Mouse (Mus musculus): Measurements from ENCODE around the gene Cd4. TPM values are rescaled to one million over a fixed set of nuclear protein-coding genes. Genes with fewer than 3 reads are reported as not detected.
"Not testable (repeated sequence)": the region's sequence is repeated elsewhere in the genome, so short reads cannot be mapped to it uniquely, and the experiment has no call there.

Gene Cd4
- polyA plus RNA-seq, 1 experiment: 3.5 TPM

DNA sequence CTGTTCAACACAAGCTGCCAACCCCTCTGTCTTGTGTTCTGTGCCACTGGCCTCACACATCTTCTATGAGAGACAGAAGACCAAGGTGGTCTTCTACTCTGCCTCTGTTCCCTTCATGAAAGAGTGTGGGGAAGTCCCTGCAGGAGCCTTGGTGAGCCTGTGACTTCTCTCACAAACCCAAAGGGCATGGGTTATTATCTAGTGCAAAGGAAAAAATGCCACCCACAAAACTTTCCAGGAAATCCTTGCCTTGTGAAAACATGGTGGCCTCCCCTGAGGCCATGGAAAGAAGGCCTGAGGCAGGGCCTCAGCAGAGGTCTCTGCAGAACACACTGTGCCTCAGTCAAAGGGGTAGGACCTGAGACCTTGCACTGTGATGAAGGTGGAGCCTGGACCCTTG, 13.8 kb upstream of the Cd4 start:
- no peak overlapping the region for H3K4me3 ChIP-seq (replicated peaks; ENCODE audit: control insufficient read depth, low read depth, low read length)
- TF ChIP-seq CTCF (IDR thresholded peaks at IDR 0.05; ENCODE audit: control insufficient read depth, insufficient read depth, low read length) (no peak), POLR2A (IDR thresholded peaks at IDR 0.05; ENCODE audit: borderline replicate concordance, control insufficient read depth, low read depth, low read length) (no peak)
- no peak overlapping the region for H3K27ac ChIP-seq (ENCODE audit: control insufficient read depth, insufficient read depth, low read depth, low read length, poor library complexity)
- peaks cover 2% of the 10 kb centered on the region; the same call in 1 of the 2 replicates for H3K4me1 ChIP-seq (ENCODE audit: control insufficient read depth, insufficient read depth, low read length)

DNA sequence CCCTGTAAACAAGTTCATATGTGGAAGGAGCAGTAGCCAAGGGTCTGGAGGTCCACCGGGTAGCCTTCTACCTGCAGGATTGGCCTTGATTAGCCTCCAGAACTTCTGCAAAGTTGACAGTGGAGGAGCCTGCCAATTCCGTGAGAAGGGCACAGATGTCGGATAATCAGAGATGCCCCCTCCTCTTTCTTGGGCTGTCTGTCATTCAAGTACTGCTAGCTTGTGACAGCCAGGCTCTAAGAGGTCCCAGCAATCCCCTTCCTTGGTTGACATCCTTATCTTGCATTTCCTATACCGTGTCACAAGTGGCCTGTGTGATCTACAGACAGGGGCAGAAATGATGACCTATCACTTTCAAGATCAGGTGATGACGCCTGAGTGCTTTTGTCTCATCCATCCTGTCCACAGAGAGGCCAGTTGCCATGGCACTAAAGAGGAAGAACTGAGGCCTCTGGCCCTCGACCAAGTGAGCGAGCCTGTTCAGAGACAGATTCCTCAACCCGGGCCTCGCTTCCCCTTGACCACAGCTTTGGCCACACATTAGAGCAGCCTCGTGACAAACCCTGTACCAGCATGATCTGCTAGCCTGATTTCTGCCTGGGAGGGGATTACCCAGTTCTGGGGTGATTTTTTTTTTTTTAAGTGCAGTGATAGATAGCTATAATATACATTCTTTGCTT, 12.9 kb upstream of the Cd4 start:
- Histone ChIP-seq H3K27ac (ENCODE audit: control insufficient read depth, insufficient read depth, low read depth, low read length, poor library complexity) (0 out of 2 replicates have a peak overlapping the region, but pooled peaks have one; percentile 40), H3K4me3 (replicated peaks; ENCODE audit: control insufficient read depth, low read depth, low read length) (no peak overlapping the region), H3K4me1 (ENCODE audit: control insufficient read depth, insufficient read depth, low read length) (peaks cover 2% of the 10 kb centered on the region; the same call in 1 of the 2 replicates)
- TF ChIP-seq POLR2A (IDR thresholded peaks at IDR 0.05; ENCODE audit: borderline replicate concordance, control insufficient read depth, low read depth, low read length): no peak
- no peak for TF ChIP-seq CTCF (IDR thresholded peaks at IDR 0.05; ENCODE audit: control insufficient read depth, insufficient read depth, low read length)
- WGBS: 29% methylated on average over 10 of the region's 10 CpGs

DNA sequence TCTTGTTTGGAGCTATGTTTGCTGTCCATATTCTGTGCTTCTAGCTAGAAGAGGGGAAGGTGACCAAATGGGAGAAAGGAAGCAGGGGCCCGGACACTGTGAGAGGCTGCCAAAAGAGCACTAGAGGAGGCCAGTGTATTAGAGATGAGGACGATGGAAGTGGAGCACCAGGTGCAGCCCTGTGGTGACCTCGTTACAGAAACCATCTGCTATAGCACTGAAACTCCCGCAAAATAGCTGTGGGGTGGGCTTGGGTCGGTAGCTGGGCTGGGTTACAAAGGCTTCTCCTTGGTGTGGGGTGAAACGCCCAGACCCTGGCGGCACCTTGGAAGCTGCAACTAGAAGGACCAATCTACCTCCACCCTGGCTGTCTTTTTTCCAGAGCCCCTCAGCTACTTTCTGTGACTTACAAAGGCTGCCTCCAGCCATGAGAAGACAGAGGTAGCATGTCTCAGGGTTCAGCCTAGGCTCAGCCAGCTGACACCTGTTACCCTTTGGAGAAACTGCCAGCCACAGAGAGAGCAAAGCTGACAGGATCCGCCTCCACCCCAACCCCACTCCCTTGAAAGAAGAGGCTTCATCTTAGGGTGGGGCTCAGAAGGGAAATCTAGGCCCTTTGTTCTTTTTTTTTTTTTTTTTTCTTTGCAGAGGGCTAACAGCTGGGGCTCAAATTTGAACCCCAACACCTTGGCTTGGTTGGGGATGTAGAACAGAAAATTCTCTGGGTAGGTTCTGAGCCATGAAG, 12.2 kb upstream of the Cd4 start:
- Histone ChIP-seq H3K27ac (ENCODE audit: control insufficient read depth, insufficient read depth, low read depth, low read length, poor library complexity) (no peak overlapping the region), H3K4me3 (replicated peaks; ENCODE audit: control insufficient read depth, low read depth, low read length) (no peak overlapping the region), H3K4me1 (ENCODE audit: control insufficient read depth, insufficient read depth, low read length) (peaks cover 2% of the 10 kb centered on the region; the same call in 1 of the 2 replicates)
- 66% methylated on average over 8 of the region's 8 CpGs for WGBS
- no peak for TF ChIP-seq CTCF (IDR thresholded peaks at IDR 0.05; ENCODE audit: control insufficient read depth, insufficient read depth, low read length)
- TF ChIP-seq POLR2A (IDR thresholded peaks at IDR 0.05; ENCODE audit: borderline replicate concordance, control insufficient read depth, low read depth, low read length): no peak

DNA sequence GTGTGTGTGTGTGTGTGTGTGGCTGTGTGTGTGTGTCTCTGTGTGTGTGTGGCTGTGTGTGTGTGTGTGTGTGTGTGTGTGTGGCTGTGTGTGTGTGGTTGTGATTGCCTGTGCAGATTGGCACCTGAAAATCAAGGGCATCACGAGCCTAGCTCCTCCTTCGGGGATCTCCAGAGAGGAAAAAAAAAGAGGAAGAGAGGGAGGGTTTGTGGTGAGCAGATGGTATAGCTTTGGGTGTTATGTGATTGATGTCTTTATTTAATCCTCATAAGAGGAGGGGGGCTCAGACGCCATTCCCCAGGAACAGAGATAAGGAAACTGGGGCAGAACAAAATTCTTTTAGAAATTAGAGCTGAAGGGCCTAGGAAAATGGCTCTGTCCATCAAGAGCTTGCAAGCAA, 10.3 kb upstream of the Cd4 start:
- Histone ChIP-seq H3K4me3 (replicated peaks; ENCODE audit: control insufficient read depth, low read depth, low read length) (no peak overlapping the region), H3K4me1 (ENCODE audit: control insufficient read depth, insufficient read depth, low read length) (peaks cover 2% of the 10 kb centered on the region; the same call in 1 of the 2 replicates), H3K27ac (ENCODE audit: control insufficient read depth, insufficient read depth, low read depth, low read length, poor library complexity) (peak overlapping the region; percentile 14; the same call in 1 of the 2 replicates)
- TF ChIP-seq CTCF (IDR thresholded peaks at IDR 0.05; ENCODE audit: control insufficient read depth, insufficient read depth, low read length): no peak
- no peak for TF ChIP-seq POLR2A (IDR thresholded peaks at IDR 0.05; ENCODE audit: borderline replicate concordance, control insufficient read depth, low read depth, low read length)
- WGBS: under 1% methylated on average over 3 of the region's 3 CpGs

DNA sequence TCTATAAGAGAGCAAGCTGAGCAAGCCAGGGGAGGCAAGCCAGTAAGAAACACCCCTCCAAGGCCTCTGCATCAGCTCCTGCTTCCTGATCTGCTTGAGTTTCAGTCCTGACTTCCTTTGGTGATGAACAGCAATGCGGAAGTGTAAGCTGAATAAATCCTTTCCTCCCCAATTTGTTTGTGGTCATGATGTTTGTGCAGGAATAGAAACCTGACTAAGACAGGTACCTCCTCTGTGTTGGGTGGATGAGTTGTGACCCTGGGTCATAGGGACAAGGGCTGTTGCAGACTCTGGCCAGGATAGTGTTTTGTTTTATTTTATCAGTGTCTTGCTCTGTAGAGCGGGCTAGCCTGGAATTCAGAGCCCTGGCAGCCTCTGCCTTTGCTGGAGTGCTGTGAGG, 6.1 kb upstream of the Cd4 start:
- 77% methylated on average over 2 of the region's 2 CpGs for WGBS
- H3K4me1 ChIP-seq (ENCODE audit: control insufficient read depth, insufficient read depth, low read length); H3K27ac ChIP-seq (ENCODE audit: control insufficient read depth, insufficient read depth, low read depth, low read length, poor library complexity); H3K4me3 ChIP-seq (replicated peaks; ENCODE audit: control insufficient read depth, low read depth, low read length): not testable (repeated sequence)

DNA sequence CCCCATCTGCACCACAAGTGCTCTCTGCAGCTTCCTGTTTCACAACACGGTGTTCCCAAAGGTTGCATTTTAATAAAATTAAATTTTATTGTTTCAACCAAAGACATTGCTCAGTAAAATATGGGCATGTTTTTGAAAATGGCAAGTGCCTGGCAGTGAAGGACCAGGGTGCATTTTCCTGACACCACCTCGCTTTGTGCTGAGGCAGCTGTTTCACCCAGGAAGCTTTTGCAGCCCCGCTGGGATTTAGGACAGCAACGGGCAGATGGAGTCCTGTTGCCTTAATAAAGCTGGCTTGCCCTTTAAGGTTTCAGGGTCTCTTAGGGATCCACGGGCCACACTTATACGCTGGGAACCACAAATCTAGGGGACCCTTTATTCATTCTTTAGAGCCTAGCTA, 3.0 kb upstream of the Cd4 start:
- Histone ChIP-seq H3K4me3 (replicated peaks; ENCODE audit: control insufficient read depth, low read depth, low read length) (no peak overlapping the region), H3K4me1 (ENCODE audit: control insufficient read depth, insufficient read depth, low read length) (no peaks in the 10 kb centered on the region), H3K27ac (ENCODE audit: control insufficient read depth, insufficient read depth, low read depth, low read length, poor library complexity) (no peak overlapping the region)
- TF ChIP-seq POLR2A (IDR thresholded peaks at IDR 0.05; ENCODE audit: borderline replicate concordance, control insufficient read depth, low read depth, low read length) (no peak), CTCF (IDR thresholded peaks at IDR 0.05; ENCODE audit: control insufficient read depth, insufficient read depth, low read length) (no peak)
- 50% methylated on average over 6 of the region's 6 CpGs for WGBS

DNA sequence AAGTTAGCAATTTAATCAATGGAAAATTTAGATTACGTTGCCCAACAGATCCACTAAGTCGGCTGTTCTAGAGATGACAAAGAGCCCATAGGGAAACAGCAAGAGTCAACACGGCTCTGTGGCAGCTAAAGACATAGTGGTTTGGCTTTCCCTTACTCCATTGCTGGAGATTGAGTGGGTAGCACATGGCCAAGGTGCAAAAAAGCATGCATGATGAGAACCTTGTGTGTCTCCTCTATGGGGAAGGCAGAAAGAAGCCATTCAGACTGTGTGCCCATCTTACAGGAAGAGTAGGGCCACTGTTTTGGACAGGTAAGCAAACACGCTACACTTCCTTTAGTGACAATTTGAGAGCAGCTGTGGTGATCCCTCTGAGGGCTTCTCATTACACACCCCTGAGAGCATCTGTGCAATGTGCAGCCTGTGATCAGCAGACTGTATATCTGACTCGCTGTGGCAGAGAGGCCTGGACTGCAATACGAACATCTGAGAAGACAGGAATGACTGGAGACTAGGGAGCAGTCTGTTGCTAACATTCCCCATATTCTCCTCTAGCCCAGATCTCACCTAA, 619 bp upstream of the Cd4 start:
- no peak for TF ChIP-seq POLR2A (IDR thresholded peaks at IDR 0.05; ENCODE audit: borderline replicate concordance, control insufficient read depth, low read depth, low read length)
- H3K4me1 ChIP-seq (ENCODE audit: control insufficient read depth, insufficient read depth, low read length): no peaks in the 10 kb centered on the region
- no peak overlapping the region for H3K4me3 ChIP-seq (replicated peaks; ENCODE audit: control insufficient read depth, low read depth, low read length)
- 76% methylated on average over 6 of the region's 6 CpGs for WGBS
- no peak overlapping the region for H3K27ac ChIP-seq (ENCODE audit: control insufficient read depth, insufficient read depth, low read depth, low read length, poor library complexity)

DNA sequence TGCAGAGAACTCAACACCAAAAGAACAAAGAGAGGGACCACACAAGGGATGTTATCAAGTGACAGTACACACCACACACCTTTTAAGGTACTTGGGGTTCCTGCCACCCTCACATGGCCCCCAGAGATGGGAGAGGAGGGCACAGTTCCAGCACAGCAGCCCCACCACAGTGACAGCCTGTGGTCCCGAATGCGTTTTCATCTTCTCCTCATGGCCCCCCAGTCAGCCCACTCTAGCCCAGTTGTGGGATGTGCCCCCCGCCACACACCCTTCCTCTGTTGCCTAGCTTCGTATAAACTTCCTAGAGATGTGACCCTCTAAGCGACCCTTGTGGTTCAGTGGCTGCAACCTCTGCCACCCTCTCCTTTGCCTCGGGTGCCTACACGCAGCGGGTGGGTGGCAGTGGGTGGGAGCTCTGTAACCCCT, 2.1 kb downstream of the Cd4 start:
- Histone ChIP-seq H3K27ac (ENCODE audit: control insufficient read depth, insufficient read depth, low read depth, low read length, poor library complexity) (no peak overlapping the region), H3K4me1 (ENCODE audit: control insufficient read depth, insufficient read depth, low read length) (no peaks in the 10 kb centered on the region), H3K4me3 (replicated peaks; ENCODE audit: control insufficient read depth, low read depth, low read length) (no peak overlapping the region)
- 62% methylated on average over 8 of the region's 8 CpGs for WGBS
- TF ChIP-seq CTCF (IDR thresholded peaks at IDR 0.05; ENCODE audit: control insufficient read depth, insufficient read depth, low read length): no peak
- TF ChIP-seq POLR2A (IDR thresholded peaks at IDR 0.05; ENCODE audit: borderline replicate concordance, control insufficient read depth, low read depth, low read length): no peak
